Mouse (Mus musculus): ENCODE data around the gene 5031439G07Rik.

DNA sequence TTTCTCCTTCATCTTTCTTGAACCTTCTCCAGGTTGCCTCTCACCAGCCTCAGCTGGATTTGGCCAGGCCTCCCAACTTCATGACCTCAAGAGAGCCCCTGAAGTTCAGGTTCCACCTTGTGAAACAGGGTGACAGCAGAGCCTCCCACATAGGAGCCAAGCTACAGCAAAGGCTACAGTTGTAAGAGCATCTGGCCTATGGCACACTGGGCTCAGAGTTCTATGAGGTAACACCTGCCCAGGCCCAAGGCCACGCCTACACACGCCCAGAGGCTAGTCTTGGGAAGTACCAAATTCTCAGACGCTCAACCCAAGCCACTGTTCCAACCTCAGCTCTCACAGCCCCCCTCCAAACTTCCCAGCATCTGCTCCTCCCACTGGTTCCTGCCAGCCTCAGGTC is 5.5 kb downstream of the 5031439G07Rik start:
- TF ChIP-seq POLR2A (IDR thresholded peaks at IDR 0.05; ENCODE audit: insufficient read depth, low read depth, low read length) (no peak), CTCF (IDR thresholded peaks at IDR 0.05; ENCODE audit: insufficient read depth, low read depth, low read length) (no peak)
